Mouse (Mus musculus) MEL (cell line): ENCODE data around the gene Ccl17. TPM values are rescaled to one million over a fixed set of nuclear protein-coding genes. Genes with fewer than 3 reads are reported as not detected.
A peak's percentile ranks its signal among the peaks of the same experiment; 100 is the strongest.

Experiments
- DNase-seq: peaks from one replicate; pipeline ENCODE4 v3.0.0; 2011; ENCODE audit warnings: low read depth, low spot score
- H3K27ac ChIP-seq: 2 replicates; pipeline ENCODE4 v1.5.1; 2012; ENCODE audit warnings: low read depth, mild to moderate bottlenecking, control low read depth, low read length, moderate library complexity; ENCODE audit not compliant: control insufficient read depth
- H3K27me3 ChIP-seq, 2 experiments: fragments of 150-350 bp in 1 of 2; sonication (generic) in 1 of 2; 2 replicates each; pipeline ENCODE4 v1.6.1; 2012; ENCODE audit warnings: low read length in 2 of 2, mild to moderate bottlenecking in 2 of 2, improper control_type of control experiment in 1 of 2, moderate library complexity in 1 of 2; ENCODE audit not compliant: insufficient read depth in 2 of 2, control insufficient read depth in 1 of 2
- H3K36me3 ChIP-seq, 2 experiments: 2 replicates each; pipeline ENCODE4 v1.6.1; 2012 to 2014; ENCODE audit warnings: low read length in 2 of 2, improper control_type of control experiment in 1 of 2, inconsistent platforms in 1 of 2, mild to moderate bottlenecking in 1 of 2; ENCODE audit not compliant: insufficient read depth in 2 of 2, control insufficient read depth in 1 of 2
- H3K4me1 ChIP-seq, 2 experiments: fragments of 150-350 bp in 1 of 2; sonication (generic) in 1 of 2; 2 replicates each; pipeline ENCODE4 v1.6.1; 2012; ENCODE audit warnings: low read length in 2 of 2, improper control_type of control experiment in 1 of 2, mild to moderate bottlenecking in 1 of 2; ENCODE audit not compliant: insufficient read depth in 2 of 2, control insufficient read depth in 1 of 2
- H3K4me3 ChIP-seq, 2 experiments: fragments of 150-350 bp in 1 of 2; sonication (generic) in 1 of 2; 2 replicates each; pipeline ENCODE4 v1.5.1; 2012; ENCODE audit warnings: low read depth in 2 of 2, low read length in 2 of 2, mild to moderate bottlenecking in 2 of 2, moderate library complexity in 2 of 2, control low read depth in 1 of 2, improper control_type of control experiment in 1 of 2; ENCODE audit not compliant: control insufficient read depth in 1 of 2, insufficient read depth in 1 of 2
- H3K79me2 ChIP-seq: 2 replicates; pipeline ENCODE4 v1.6.1; 2012; ENCODE audit warnings: mild to moderate bottlenecking, low read length, moderate library complexity; ENCODE audit not compliant: control insufficient read depth, poor library complexity, insufficient read depth
- H3K9ac ChIP-seq: 2 replicates; pipeline ENCODE4 v1.6.1; 2012; ENCODE audit warnings: low read depth, mild to moderate bottlenecking, control low read depth, low read length, moderate library complexity; ENCODE audit not compliant: control insufficient read depth, poor library complexity, severe bottlenecking
- H3K9me3 ChIP-seq: fragments of 150-350 bp; sonication (generic); replicated peaks from 2 replicates; pipeline ENCODE4 v1.6.1; 2012; ENCODE audit warnings: mild to moderate bottlenecking, low read length, improper control_type of control experiment, moderate library complexity; ENCODE audit not compliant: insufficient read depth
- CTCF ChIP-seq, 3 experiments: IDR thresholded peaks in 2 of 3; conservative IDR thresholded peaks in 1 of 3; 2 replicates each; pipeline ENCODE4 v1.5.1; 2011 to 2012; ENCODE audit warnings: low read length in 3 of 3, low read depth in 2 of 3, mild to moderate bottlenecking in 2 of 3, improper control_type of control experiment in 1 of 3, inconsistent platforms in 1 of 3, mixed read lengths in 1 of 3, moderate library complexity in 1 of 3; ENCODE audit not compliant: control insufficient read depth in 1 of 3, insufficient read depth in 1 of 3, poor library complexity in 1 of 3, severe bottlenecking in 1 of 3
- HCFC1 ChIP-seq: IDR thresholded peaks from 2 replicates; pipeline ENCODE4 v1.6.1; 2012; ENCODE audit warnings: low read depth, mild to moderate bottlenecking, inconsistent platforms, low read length, improper control_type of control experiment, moderate library complexity
- MAFK ChIP-seq: IDR thresholded peaks from 2 replicates; pipeline ENCODE4 v1.6.1; 2011; ENCODE audit warnings: low read depth, mild to moderate bottlenecking, low read length, improper control_type of control experiment, borderline replicate concordance
- MYC ChIP-seq: IDR thresholded peaks from 2 replicates; pipeline ENCODE4 v1.6.1; 2011; ENCODE audit warnings: low read depth, mild to moderate bottlenecking, low read length, improper control_type of control experiment, moderate library complexity
- POLR2AphosphoS2 ChIP-seq: IDR thresholded peaks from 2 replicates; pipeline ENCODE4 v1.6.1; 2011; ENCODE audit warnings: low read length, improper control_type of control experiment
- SMC3 ChIP-seq: IDR thresholded peaks from 2 replicates; pipeline ENCODE4 v1.6.1; 2011; ENCODE audit warnings: low read depth, low read length, improper control_type of control experiment
- polyA plus RNA-seq, 2 experiments: library from polyadenylated mRNA; stranded (reverse) in 1 of 2; unstranded in 1 of 2; fragments of >175 nt in 1 of 2; fragments of >200 nt in 1 of 2; gene quantifications; 2 replicates each; pipeline versions ENCODE4 v1.2.1 to v1.2.4; 2012; ENCODE audit warnings: low replicate concordance in 2 of 2, low read depth in 1 of 2; ENCODE audit not compliant: insufficient read length in 2 of 2, insufficient read depth in 1 of 2, missing spikeins in 1 of 2
- total RNA-seq: library from RNA; depleted of rRNA; stranded (reverse); fragments of 300-350 nt; gene quantifications from 2 replicates; pipeline ENCODE4 v1.2.3, GENCODE M21; 2012; rRNA removed

Ccl17 gene
- total and polyA plus RNA-seq, 3 experiments, result 0.43 TPM; not detected in 2

DNA sequence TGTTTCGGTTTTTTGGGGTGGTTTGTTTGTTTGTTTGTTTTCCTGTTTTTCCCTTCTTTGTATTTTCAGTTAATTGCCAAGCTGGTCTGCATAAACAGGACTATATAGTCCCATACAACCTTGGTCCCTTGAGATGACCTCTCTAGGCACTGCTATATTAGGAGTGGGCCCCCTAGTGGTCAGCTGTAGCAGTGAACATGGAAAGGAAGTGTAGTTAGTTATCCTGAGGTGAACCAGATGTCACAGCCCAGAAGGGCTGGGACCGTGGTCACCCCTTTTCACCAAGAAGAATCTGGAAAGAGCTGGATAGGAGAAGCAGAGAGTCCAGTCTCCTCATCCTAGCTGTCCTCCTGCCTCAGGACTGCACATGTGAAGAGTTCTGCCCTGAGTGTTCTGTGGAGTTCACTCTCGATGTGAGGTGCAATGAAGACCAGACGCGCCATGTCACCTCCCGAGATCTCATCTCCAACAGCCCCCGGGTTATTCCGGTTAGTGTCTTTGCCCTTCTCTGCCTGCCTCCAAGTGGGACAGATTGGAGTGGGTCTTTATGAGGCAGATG, 51.2 kb downstream of the Ccl17 start:
- Histone ChIP-seq H3K36me3 (peaks cover 3 to 10% of the 10 kb centered on the region in 2 experiments), H3K4me1 (0 out of 4 replicates have a peak, but pooled peaks cover 0 to 3% of the 10 kb centered on the region in 2 experiments)
- TF ChIP-seq HCFC1, result peak; percentile 46; the same call in 1 of the 2 replicates
- 0 out of 2 replicates have a peak, but pooled peaks have one; percentile 22 for TF ChIP-seq MYC
- TF ChIP-seq CTCF (IDR thresholded peaks at IDR 0.05 in 2 of 3, conservative IDR thresholded peaks at IDR 0.05 in 1 of 3; ENCODE audit: control insufficient read depth in 1 of 3, insufficient read depth in 1 of 3, low read depth in 2 of 3, low read length in 3 of 3, poor library complexity in 1 of 3, severe bottlenecking in 1 of 3), result peak; percentile 67 to 89 (median 85)
- TF ChIP-seq MAFK, result no peak
- peak; percentile 35 for TF ChIP-seq SMC3
- no peak for TF ChIP-seq POLR2AphosphoS2

More for the DNA sequence above, 51.2 kb downstream of the Ccl17 start:
- peak; percentile 77 for DNase-seq
- no peak overlapping the region for H3K9ac ChIP-seq
- peaks cover 17% of the 10 kb centered on the region for H3K79me2 ChIP-seq
- no peak overlapping the region for H3K27ac ChIP-seq
- no peaks in the 10 kb centered on the region for H3K9me3 ChIP-seq
- no peak overlapping the region for H3K4me3 ChIP-seq
- no peaks in the 10 kb centered on the region for H3K27me3 ChIP-seq

Other genes with a start within 250 kb of the Ccl17 start
- gene Rspry1, start 208.5 kb upstream of the Ccl17 start, total RNA-seq, result 32.2 and 34.1 TPM in 2 replicates
- gene Rspry1, start 208.5 kb upstream of the Ccl17 start, polyA plus RNA-seq, result 10 to 100 TPM in 1 of 2 experiments, not detected in 1; 24.5 TPM
- 43.3 and 46.3 TPM in 2 replicates for gene Fam192a, start 208.5 kb upstream of the Ccl17 start, total RNA-seq
- 10 to 100 TPM in 1 of 2 experiments, not detected in 1; 88.1 TPM for gene Fam192a, start 208.5 kb upstream of the Ccl17 start, polyA plus RNA-seq
- 43.8 and 46.7 TPM in 2 replicates for gene Arl2bp, start 143.9 kb upstream of the Ccl17 start, total RNA-seq
- gene Arl2bp, start 143.9 kb upstream of the Ccl17 start, polyA plus RNA-seq, result 100 to 1,000 TPM in 1 of 2 experiments, 10 to 100 TPM in 1; 96.1 to 515 TPM
- not detected in 2 replicates for gene Pllp, start 114.2 kb upstream of the Ccl17 start, total RNA-seq
- under 1 TPM in 1 of 2 experiments, not detected in 1; 0.06 TPM for gene Pllp, start 114.2 kb upstream of the Ccl17 start, polyA plus RNA-seq
- gene Ccl22, start 64.9 kb upstream of the Ccl17 start, total RNA-seq, result not detected in 2 replicates
- gene Ccl22, start 64.9 kb upstream of the Ccl17 start, polyA plus RNA-seq, result under 1 TPM in 1 of 2 experiments, not detected in 1; 0.06 TPM
- gene Cx3cl1, start 38.4 kb upstream of the Ccl17 start, total RNA-seq, result not detected in 2 replicates
- not detected for gene Cx3cl1, start 38.4 kb upstream of the Ccl17 start, polyA plus RNA-seq
- 84.6 and 91.9 TPM in 2 replicates for gene Coq9, start 27.9 kb downstream of the Ccl17 start, total RNA-seq
- gene Coq9, start 27.9 kb downstream of the Ccl17 start, polyA plus RNA-seq, result 100 to 1,000 TPM in 1 of 2 experiments, not detected in 1; 169 TPM
- gene Ciapin1, start 27.9 kb downstream of the Ccl17 start, total RNA-seq, result 102 and 122 TPM in 2 replicates
- 100 to 1,000 TPM in 1 of 2 experiments, not detected in 1; 263 TPM for gene Ciapin1, start 27.9 kb downstream of the Ccl17 start, polyA plus RNA-seq
- 92.0 and 92.5 TPM in 2 replicates for gene Polr2c, start 47.0 kb downstream of the Ccl17 start, total RNA-seq
- 100 to 1,000 TPM; 151 to 181 TPM for gene Polr2c, start 47.0 kb downstream of the Ccl17 start, polyA plus RNA-seq
- gene Dok4, start 65.9 kb downstream of the Ccl17 start, total RNA-seq, result 1.5 TPM in 2 replicates
- gene Dok4, start 65.9 kb downstream of the Ccl17 start, polyA plus RNA-seq, result 1 to 10 TPM in 1 of 2 experiments, not detected in 1; 3.2 TPM
- gene Ccdc102a, start 107.6 kb downstream of the Ccl17 start, total RNA-seq, result 1.6 and 1.7 TPM in 2 replicates
- 1 to 10 TPM in 1 of 2 experiments, not detected in 1; 6.8 TPM for gene Ccdc102a, start 107.6 kb downstream of the Ccl17 start, polyA plus RNA-seq
- 0.04 and 0.07 TPM in 2 replicates for gene Adgrg5, start 113.2 kb downstream of the Ccl17 start, total RNA-seq
- gene Adgrg5, start 113.2 kb downstream of the Ccl17 start, polyA plus RNA-seq, result 1 to 10 TPM in 1 of 2 experiments, not detected in 1; 1.3 TPM
- gene Adgrg1, start 164.3 kb downstream of the Ccl17 start, total RNA-seq, result 4.2 and 7.2 TPM in 2 replicates
- gene Adgrg1, start 164.3 kb downstream of the Ccl17 start, polyA plus RNA-seq, result 10 to 100 TPM in 1 of 2 experiments, not detected in 1; 33.2 TPM
- not detected in 2 replicates for gene Adgrg3, start 207.2 kb downstream of the Ccl17 start, total RNA-seq
- gene Adgrg3, start 207.2 kb downstream of the Ccl17 start, polyA plus RNA-seq, result under 1 TPM in 1 of 2 experiments, not detected in 1; 0.08 TPM
- gene Drc7, start 244.7 kb downstream of the Ccl17 start, total RNA-seq, result 0.04 TPM in 1 of 2 replicates, not detected in the other
- gene Drc7, start 244.7 kb downstream of the Ccl17 start, polyA plus RNA-seq, result under 1 TPM in 1 of 2 experiments, not detected in 1; 0.07 TPM